Mouse (Mus musculus): ENCODE results near the gene Epp13.
"Not testable (repeated sequence)": the region's sequence is repeated elsewhere in the genome, so short reads cannot be mapped to it uniquely, and the experiment has no call there.

The Epp13 gene

DNA sequence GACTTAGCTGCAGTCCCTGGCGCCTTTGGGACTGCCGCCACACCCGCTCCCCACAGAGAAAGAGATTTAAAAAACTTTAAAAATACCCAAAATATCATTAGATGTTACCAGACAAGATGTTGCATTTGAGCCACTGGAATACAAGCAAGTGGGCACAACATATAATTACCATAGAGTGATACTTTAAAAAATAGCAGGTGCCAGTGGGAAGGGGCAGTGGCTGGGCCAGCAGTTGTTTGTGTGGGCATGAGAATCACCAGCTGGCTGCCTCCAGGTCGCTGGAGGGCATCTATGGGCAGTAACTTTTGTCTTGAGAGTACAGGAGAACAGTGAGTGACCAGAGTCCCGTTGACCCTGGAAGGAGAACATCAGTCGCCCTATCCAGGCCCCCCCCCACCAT lies at the start of gene Epp13:
Epp13 (plus strand) TSS at position 301 of the 400 bp plus-strand sequence.
- DNase-seq (ENCODE audit: low spot score in 2 of 2): no peak

DNA sequence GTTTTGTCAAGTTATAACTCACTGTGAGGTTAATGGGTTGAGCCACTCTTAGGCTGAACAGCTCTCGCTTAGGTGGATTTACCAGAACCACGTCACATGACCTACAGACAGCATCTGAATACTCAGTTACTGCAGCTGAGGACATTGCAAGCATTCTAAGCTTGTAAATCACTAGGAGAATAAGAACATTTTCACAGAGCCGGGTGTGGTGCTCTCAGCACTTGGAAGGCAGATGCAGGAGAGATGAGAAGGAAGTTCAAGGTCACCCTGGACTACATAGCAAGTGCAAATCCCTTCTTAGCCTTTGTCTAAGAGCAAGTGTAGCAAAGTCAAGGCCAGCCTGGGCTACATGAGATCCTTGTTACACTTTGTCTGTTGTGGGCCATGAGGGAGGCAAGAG lies 48.3 kb upstream of the Epp13 start:
- no peak for DNase-seq (ENCODE audit: low spot score in 2 of 2)

DNA sequence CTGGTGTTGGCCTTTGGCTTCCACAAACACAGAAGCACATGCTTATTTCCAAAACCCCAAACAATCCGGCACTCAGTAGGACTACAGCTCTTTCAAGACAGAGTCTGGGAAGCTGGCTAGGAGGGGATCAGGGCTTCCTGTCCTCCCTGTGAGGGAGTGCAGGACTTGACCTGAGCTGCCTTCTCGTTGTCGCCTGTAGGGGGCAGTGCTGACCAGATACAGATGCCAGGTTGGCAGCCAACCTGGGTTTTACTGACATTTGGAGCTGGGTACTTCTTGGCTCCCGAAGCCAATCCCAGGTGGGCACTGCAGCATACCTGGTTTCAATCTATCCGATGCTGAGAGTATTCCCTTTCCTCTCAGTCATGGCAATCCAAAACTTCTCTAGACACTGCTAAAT lies 39.4 kb upstream of the Epp13 start:
- peak in 1 of 2 experiments; percentile 19 for DNase-seq (ENCODE audit: low spot score in 2 of 2)

DNA sequence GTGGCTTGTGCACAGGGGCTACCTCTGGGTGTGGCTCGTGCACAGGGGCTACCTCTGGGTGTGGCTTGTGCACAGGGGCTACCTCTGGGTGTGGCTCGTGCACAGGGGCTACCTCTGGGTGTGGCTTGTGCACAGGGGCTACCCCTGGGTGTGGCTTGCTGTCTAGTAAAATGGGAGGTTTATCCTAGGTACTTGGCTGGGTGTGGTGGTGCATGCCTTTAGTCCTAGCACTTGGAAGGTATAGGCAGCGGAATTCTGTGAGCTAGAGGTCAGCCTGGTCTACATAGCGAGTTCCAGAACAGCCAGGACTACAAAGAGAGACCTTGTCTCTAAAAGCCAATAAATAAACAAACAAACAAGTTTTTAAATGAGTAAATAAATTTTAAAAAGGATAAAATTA lies 37.8 kb upstream of the Epp13 start:
- DNase-seq (ENCODE audit: low spot score in 2 of 2): not testable (repeated sequence)

DNA sequence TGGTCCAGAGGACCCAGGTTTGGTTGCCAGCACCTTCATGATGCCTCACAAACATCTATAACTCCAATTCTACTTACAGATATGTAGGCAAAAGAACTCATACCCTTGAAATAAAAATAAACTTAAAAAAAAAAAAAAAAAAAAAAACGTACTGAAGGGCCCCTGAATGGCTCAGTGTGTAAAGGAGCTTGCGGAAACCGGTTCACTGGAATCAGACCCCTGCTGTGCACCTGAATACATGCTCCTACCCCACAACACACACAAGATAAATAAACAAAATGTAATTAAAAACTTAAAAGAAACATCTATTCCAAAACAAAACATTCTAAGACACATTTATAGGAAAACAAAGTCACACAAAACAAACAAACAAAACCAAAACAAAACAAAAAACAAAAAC lies 32.4 kb upstream of the Epp13 start:
- no peak for DNase-seq (ENCODE audit: low spot score in 2 of 2)

GRCm38 (mm10) chr7:6221978-6222377 lies 30.5 kb upstream of the Epp13 start, which contains the start of gene Zscan5b:
TSS of gene Zscan5b (plus strand) at chr7:6222278.
- DNase-seq (ENCODE audit: low spot score in 2 of 2): no peak

GRCm38 (mm10) chr7:6228491-6228890 lies 24.0 kb upstream of the Epp13 start:
- DNase-seq (ENCODE audit: low spot score in 2 of 2): not testable (repeated sequence)

DNA sequence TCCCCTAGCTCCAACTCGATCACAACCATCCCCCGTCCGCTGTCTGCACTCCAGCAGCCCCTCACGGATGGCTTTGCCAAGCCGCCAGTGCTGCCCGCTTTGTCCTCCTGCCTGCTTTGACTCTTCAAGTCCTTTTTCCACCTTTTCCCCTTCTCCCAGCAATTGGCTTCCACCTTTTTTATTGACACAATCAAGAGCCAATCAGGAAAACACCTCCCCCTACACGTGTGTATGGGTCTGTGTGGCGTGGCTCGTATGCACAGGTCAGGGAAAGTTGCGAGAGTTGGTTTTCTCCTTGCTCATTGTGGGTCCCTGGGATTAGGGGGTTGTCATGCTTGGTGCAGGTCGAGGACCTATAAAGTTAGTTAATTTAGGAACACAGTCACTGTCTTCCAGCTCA lies 12.7 kb upstream of the Epp13 start:
- no peak for DNase-seq (ENCODE audit: low spot score in 2 of 2)

- DNase-seq (ENCODE audit: low spot score in 2 of 2): peak in 1 of 2 experiments; percentile 41
Measured at GRCm38 (mm10) chr7:6240841-6241425, 11.6 kb upstream of the Epp13 start.

- no peak for DNase-seq (ENCODE audit: low spot score in 2 of 2)
Measured at GRCm38 (mm10) chr7:6244361-6245292, 7.9 kb upstream of the Epp13 start.

- no peak for DNase-seq (ENCODE audit: low spot score in 2 of 2)
Measured at GRCm38 (mm10) chr7:6254451-6254850, 1.9 kb downstream of the Epp13 start.

DNA sequence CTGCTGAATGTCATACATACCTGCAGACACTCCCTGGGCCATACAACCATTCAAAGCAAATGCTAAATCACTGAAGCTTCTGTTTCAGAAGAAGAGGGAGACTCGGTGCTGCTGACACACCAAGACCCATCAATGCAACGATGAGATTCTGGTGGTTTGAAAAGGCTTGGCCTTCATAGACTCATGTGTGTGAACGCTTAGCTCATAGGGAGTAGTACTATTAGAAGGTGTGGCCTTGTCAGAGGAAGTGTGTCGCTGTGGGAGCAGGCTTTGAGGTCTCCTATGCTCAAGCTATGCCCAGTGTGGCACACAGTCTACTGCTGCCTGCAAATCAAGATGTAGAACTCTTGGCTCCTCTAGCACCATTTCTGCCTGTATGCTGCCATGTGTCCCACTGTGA lies 4.9 kb downstream of the Epp13 start:
- DNase-seq (ENCODE audit: low spot score in 2 of 2): no peak

DNA sequence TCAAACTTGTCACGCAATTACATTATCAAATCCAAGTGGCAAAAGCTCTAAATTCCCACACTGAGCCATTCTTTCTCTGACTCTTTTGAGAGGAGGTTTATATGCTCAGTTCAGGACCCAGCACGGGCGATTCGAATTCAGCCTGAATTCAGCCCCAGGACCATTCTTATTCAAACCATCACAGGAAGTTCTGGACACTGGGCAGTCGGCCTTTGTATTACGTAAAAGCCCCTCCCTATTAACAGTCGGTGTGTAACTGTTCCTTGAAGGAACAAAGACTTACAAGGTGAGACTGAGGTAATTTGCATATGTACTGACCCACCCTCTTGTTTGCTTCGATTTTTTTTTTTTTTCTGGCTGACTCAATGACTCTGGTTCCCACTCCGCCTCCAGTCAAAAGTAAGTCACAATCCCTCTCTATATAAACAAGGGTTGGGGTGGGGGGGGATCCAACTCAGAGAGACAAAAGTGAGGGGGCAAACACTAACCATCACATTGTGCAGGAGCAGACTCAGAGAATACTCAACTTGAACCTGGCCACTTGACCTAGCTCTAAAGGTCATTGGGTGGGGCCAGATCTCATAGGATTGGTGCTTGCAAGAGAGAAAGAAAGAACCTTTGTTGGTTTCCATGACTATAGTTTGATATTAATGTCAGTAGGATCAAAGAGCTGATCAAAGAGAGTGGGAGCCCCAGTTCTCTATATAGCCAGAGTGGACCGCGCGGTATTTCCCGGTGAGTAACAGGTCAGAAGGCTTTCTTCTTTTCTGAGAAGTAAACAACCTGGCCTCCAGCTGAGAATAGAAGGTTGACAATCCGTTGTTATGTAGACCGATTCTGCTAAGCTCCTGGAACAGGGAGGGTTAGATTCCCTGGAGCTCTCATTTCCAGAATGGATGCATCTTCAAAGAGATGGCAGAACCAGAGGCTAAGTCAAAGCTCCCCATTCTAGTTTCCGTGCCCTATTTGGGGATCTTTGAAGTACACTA lies 6.0 kb downstream of the Epp13 start:
- DNase-seq (ENCODE audit: low spot score in 2 of 2): no peak

DNA sequence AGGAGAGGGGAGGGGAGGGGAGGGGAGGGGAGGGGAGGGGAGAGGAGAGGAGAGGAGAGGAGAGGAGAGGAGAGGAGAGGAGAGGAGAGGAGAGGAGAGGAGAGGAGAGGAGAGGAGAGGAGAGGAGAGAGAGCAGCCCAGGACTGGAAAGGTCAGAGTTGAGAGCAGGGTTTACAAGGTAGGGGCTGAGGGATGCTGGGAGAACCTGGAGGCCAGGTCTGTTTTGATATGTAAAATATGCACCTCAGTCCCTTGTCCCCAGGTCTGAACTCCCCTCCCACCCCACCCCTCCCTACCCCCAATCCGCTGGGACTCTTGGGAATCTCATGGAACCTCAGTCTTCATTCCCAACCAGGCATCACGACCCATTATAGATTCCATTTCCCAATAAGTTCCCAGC lies 7.5 kb downstream of the Epp13 start:
- not testable (repeated sequence) for DNase-seq (ENCODE audit: low spot score in 2 of 2)

DNA sequence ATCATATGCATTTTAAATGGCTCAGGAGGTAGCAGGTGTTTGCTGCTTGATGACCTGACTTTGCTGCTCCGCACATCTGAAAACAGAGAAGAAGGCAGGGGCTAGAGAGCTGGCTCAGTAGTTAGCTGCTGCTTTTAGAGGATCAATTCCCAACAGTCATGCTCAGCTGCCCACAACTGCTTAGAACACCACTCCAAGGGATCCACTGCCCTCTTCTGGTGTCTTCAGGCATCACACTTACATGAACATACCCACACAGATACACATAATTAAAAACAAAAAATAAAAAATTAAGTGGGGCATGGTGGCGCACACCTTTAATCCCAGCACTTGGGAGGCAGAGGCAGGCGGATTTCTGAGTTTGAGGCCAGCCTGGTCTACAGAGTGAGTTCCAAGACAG lies 9.6 kb downstream of the Epp13 start:
- no peak for DNase-seq (ENCODE audit: low spot score in 2 of 2)

DNA sequence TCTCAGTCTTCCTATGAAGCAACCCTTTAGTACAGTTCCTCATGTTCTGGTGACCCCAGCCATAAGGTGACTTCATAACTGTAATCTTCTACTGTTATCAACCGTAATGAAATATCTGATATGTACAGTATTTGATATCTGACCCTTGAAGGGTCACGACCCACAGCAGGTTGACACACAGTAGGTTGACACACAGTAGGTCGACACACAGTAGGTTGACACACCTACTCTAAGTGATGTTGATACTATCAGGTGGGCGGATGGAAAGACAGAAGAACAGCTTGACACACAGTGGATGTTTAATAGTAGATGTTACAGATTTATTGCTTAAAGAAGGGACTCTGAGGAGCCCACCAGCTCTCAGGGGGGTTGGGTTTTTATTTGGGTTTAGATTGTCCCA lies 10.5 kb downstream of the Epp13 start:
- DNase-seq (ENCODE audit: low spot score in 2 of 2): no peak

DNA sequence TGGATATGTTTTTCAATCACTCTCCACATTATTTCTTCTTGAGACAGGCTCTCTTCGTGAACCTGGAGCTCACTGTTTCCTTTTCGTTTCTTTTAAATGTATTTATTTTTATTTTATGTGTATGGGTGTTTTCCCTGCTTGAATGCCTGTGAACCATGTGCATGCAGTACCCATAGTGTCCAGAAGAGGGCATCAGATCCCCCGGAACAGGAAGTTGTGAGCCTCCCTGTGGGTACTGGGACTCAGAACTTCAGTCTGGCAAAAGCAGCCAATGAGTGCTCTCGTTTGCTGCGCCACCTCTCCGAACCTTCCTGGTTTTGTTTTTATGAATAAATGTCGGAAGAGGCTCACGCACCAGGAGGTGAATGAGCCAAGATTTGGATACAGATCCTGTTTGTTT lies 13.2 kb downstream of the Epp13 start:
- DNase-seq (ENCODE audit: low spot score in 2 of 2): peak; percentile 27 to 57

- DNase-seq (ENCODE audit: low spot score in 2 of 2): no peak
Measured at GRCm38 (mm10) chr7:6277906-6278305, 25.4 kb downstream of the Epp13 start.

DNA sequence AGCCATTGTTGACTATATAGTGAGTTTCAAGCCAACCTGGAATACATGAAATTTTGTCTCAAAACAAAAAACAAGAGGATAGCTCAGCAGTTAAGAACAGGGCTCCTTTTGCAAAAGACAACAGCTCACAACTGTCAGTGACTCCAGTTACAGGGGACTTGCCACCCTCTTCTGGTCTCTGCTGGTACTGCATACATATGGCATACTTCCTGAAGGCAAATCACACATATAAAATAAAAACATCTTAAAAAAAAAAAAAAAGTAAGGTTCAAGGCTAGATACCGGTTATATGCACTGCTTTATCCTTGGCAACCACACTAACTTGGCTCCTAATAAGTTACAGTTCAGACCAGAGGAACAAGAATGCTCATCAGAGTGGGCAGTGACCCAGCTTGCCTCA lies 30.2 kb downstream of the Epp13 start:
- DNase-seq (ENCODE audit: low spot score in 2 of 2): peak; percentile 79 to 86

- peak; percentile 67 to 72 for DNase-seq (ENCODE audit: low spot score in 2 of 2)
Measured at GRCm38 (mm10) chr7:6283451-6284075, 31.1 kb downstream of the Epp13 start.

DNA sequence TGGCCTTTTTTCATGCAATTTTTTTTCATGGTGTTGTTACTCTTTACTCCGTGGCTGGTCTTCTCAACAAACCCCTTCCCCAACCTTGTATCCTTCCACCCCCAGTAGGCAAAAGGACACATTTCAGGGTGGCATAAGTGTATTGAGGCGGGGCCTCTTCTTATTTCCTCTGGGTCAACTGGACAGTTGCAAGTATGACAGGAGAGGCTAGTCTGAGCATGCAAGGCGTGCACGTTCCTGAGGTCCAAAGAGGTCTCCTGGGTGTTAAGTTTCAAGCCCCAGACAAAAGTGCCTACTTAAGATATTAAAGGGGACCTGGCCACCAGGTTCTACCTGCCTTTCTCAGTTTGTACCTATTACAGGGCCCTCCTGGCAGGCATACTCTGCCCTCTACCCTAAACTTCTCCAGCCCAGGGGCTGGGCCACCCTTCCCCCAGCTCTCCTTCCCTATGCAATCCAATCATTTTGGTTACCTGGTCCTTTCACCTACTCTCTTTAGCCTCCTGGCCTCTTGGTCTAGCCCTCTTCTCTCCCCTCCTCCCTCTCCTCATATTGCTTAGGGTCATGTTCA lies 32.0 kb downstream of the Epp13 start:
- DNase-seq (ENCODE audit: low spot score in 2 of 2): no peak
